Mouse (Mus musculus) heart, embryonic 10.5 days (tissue): ENCODE results near the gene Ranbp3. TPM values are rescaled to one million over a fixed set of nuclear protein-coding genes. Genes with fewer than 3 reads are reported as not detected.

ENCODE experiments used
- DNase-seq: peaks from one replicate; pipeline ENCODE4 v3.0.0-alpha.2; 2017; ENCODE audit warnings: low spot score
- H3K27ac ChIP-seq: fragments of 300-500 bp; sonication (generic); 2 replicates; pipeline ENCODE4 v1.5.1; 2016; ENCODE audit warnings: mild to moderate bottlenecking
- H3K27me3 ChIP-seq: fragments of 300-500 bp; sonication (generic); 2 replicates; pipeline ENCODE4 v1.6.1; 2016; ENCODE audit warnings: mild to moderate bottlenecking; ENCODE audit not compliant: poor library complexity, insufficient read depth, severe bottlenecking
- H3K36me3 ChIP-seq: fragments of 300-500 bp; sonication (generic); 2 replicates; pipeline ENCODE4 v1.6.1; 2016; ENCODE audit warnings: mild to moderate bottlenecking, moderate library complexity
- H3K4me1 ChIP-seq: fragments of 300-500 bp; sonication (generic); 2 replicates; pipeline ENCODE4 v1.6.1; 2016; ENCODE audit warnings: mild to moderate bottlenecking
- H3K4me3 ChIP-seq: fragments of 300-500 bp; sonication (generic); 2 replicates; pipeline ENCODE4 v1.5.1; 2016; ENCODE audit warnings: mild to moderate bottlenecking, moderate library complexity
- H3K9me3 ChIP-seq: fragments of 300-500 bp; sonication (generic); 2 replicates; pipeline ENCODE4 v1.6.1; 2016; ENCODE audit warnings: mild to moderate bottlenecking, moderate library complexity
- WGBS: fragments of 180-500 bp; shearing (Covaris S2); methylation state at CpG from one replicate; pipeline ENCODE4 v1.1.7; 2016; 5-methylcytosine and 5-hydroxymethylcytosine counted together
- polyA plus RNA-seq: library from polyadenylated mRNA; unstranded; fragments of >200 nt; fragmentation: Nextera tagmentation; extraction: Ambion mirVana; gene quantifications from 2 replicates; pipeline ENCODE4 v1.2.1, GENCODE M21; 2016

The Ranbp3 gene
- polyA plus RNA-seq, 1 experiment from 2014 or later, result 105 TPM

GRCm38 (mm10) chr17:56655311-56655710 lies 17.8 kb upstream of the Ranbp3 start:
- Histone ChIP-seq H3K27ac (no peak overlapping the region; the same call in 1 of the 2 replicates), H3K9me3 (no peaks in the 10 kb centered on the region), H3K4me3 (no peak overlapping the region), H3K36me3 (no peaks in the 10 kb centered on the region), H3K27me3 (0 out of 2 replicates have a peak, but pooled peaks cover 5% of the 10 kb centered on the region), H3K4me1 (peaks cover 2% of the 10 kb centered on the region; the same call in 1 of the 2 replicates)
- no peak for DNase-seq
- 76% methylated on average over 3 of the region's 3 CpGs for WGBS

GRCm38 (mm10) chr17:56656171-56656570 lies 16.9 kb upstream of the Ranbp3 start:
- no peak overlapping the region for H3K27ac ChIP-seq
- WGBS, result 78% methylated on average over 6 of the region's 6 CpGs
- no peaks in the 10 kb centered on the region for H3K9me3 ChIP-seq
- H3K27me3 ChIP-seq, result 0 out of 2 replicates have a peak, but pooled peaks cover 5% of the 10 kb centered on the region
- H3K4me1 ChIP-seq, result peaks cover 9% of the 10 kb centered on the region; the same call in 1 of the 2 replicates
- no peak for DNase-seq
- H3K36me3 ChIP-seq, result no peaks in the 10 kb centered on the region
- no peak overlapping the region for H3K4me3 ChIP-seq

DNA sequence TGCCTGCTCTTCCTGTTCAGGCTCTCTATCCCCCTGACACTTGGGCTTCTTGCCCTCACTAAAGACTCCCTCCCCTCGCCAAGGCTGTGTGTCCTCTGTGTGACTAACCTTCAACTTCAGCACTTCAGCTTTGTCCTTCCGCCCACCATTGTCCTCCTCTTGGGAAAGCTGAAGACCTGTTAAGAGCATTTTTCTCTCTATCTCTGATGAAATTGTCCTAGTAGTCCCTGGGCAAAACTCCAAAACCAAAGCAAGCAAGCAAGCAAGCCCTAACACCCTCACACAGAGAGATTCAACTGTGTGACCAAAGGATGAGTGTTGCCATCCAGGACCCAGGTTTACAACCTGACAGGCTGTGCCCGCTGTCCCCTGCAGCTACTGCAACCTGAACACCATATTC lies 9.4 kb upstream of the Ranbp3 start:
- peak overlapping the region; percentile 69 for H3K27ac ChIP-seq

DNA sequence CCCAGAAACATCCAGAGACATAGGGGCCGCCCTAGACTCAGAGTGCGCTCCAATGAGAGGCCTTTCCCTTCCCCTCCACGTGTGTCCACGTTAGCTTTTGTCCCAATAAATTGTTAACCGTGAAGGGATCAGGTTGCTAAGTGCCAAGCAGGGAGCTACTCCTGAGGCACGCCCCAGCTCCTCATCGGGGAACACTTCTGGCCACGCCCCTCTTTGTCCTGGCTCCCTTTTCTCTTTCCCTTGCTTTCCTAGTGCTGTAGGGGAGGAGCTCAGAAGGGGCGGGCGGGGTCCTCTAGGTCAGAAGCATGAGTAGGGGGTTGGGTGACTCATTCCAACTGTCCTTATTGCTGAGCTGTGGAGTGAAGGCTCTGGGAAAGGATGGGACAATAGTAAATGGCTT lies 8.8 kb upstream of the Ranbp3 start:
- H3K9me3 ChIP-seq, result no peaks in the 10 kb centered on the region
- peaks cover 13% of the 10 kb centered on the region for H3K27me3 ChIP-seq
- WGBS, result 5% methylated on average over 10 of the region's 10 CpGs
- peak overlapping the region; percentile 42 for H3K4me3 ChIP-seq
- H3K27ac ChIP-seq, result peak overlapping the region; percentile 69
- no peak for DNase-seq
- H3K36me3 ChIP-seq, result no peaks in the 10 kb centered on the region
- H3K4me1 ChIP-seq, result peaks cover 34% of the 10 kb centered on the region

More for the DNA sequence above, 9.4 kb upstream of the Ranbp3 start:
- no peaks in the 10 kb centered on the region for H3K36me3 ChIP-seq
- 69% methylated on average over 3 of the region's 3 CpGs for WGBS
- DNase-seq, result no peak
- peak overlapping the region; percentile 42 for H3K4me3 ChIP-seq
- H3K4me1 ChIP-seq, result peaks cover 32% of the 10 kb centered on the region
- no peaks in the 10 kb centered on the region for H3K9me3 ChIP-seq
- H3K27me3 ChIP-seq, result peaks cover 13% of the 10 kb centered on the region

GRCm38 (mm10) chr17:56666384-56666783 lies 6.7 kb upstream of the Ranbp3 start:
- peaks cover 17% of the 10 kb centered on the region for H3K27me3 ChIP-seq
- peaks cover 25% of the 10 kb centered on the region for H3K4me1 ChIP-seq
- 95% methylated on average over 4 of the region's 4 CpGs for WGBS
- H3K36me3 ChIP-seq, result no peaks in the 10 kb centered on the region
- no peak for DNase-seq
- no peak overlapping the region for H3K27ac ChIP-seq
- H3K9me3 ChIP-seq, result no peaks in the 10 kb centered on the region
- H3K4me3 ChIP-seq, result no peak overlapping the region

- Histone ChIP-seq H3K4me1 (peaks cover 25% of the 10 kb centered on the region), H3K36me3 (no peaks in the 10 kb centered on the region), H3K27ac (no peak overlapping the region), H3K4me3 (no peak overlapping the region), H3K9me3 (no peaks in the 10 kb centered on the region), H3K27me3 (peaks cover 17% of the 10 kb centered on the region)
- 68% methylated on average over 3 of the region's 3 CpGs for WGBS
- no peak for DNase-seq
Observed at GRCm38 (mm10) chr17:56667591-56667990, 5.5 kb upstream of the Ranbp3 start.

DNA sequence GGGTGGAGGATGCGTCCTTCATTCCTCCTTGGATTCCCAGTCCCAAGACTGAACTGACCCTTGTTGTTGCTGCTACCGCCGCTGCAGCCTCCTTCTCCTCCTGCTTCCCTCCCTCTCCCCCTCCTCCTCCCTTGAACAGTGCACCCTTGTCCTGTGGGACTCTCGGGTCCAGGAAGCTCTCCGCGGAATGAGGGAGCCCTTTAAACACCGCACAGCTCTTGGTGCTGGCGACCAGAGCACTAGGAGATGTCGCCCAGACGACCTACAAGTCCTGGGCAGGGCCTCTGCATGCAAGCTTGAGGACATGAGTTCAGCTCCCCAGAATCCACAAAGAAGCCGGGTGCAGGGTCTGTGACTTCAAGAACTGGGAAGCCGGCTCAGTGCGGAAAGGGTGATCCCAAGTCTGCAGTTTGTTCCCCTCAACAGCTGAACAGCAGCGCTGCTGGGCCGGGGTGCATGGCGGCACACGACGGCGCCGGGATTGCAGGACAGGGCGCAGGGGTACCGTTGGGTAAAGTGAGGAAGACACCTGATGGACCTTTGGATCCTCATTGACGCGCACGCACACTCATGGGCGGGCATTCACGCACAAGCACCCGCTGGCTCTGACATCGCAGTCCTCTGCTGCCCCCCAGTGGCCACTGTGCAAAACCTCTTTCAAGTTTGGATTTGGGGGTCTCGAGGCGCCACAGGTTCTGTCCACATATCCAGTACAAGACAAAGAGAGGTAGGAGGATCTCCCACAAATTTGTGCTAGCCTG lies 4.5 kb upstream of the Ranbp3 start:
- Histone ChIP-seq H3K9me3 (no peaks in the 10 kb centered on the region), H3K4me1 (peaks cover 28% of the 10 kb centered on the region), H3K27ac (peak overlapping the region; percentile 67), H3K36me3 (no peaks in the 10 kb centered on the region), H3K4me3 (peak overlapping the region; percentile 63), H3K27me3 (peaks cover 17% of the 10 kb centered on the region)
- peak; percentile 93 for DNase-seq
- WGBS, result 4% methylated on average over 31 of the region's 31 CpGs

GRCm38 (mm10) chr17:56669766-56670165 lies 3.3 kb upstream of the Ranbp3 start:
- no peaks in the 10 kb centered on the region for H3K9me3 ChIP-seq
- H3K4me1 ChIP-seq, result peaks cover 25% of the 10 kb centered on the region
- H3K27me3 ChIP-seq, result peaks cover 17% of the 10 kb centered on the region
- no peak overlapping the region for H3K27ac ChIP-seq
- no peak for DNase-seq
- WGBS, result 83% methylated on average over 8 of the region's 8 CpGs
- no peak overlapping the region for H3K4me3 ChIP-seq
- H3K36me3 ChIP-seq, result peaks cover 1% of the 10 kb centered on the region; the same call in 1 of the 2 replicates

- Histone ChIP-seq H3K36me3 (peaks cover 33% of the 10 kb centered on the region), H3K27me3 (peaks cover 4% of the 10 kb centered on the region; the same call in 1 of the 2 replicates), H3K27ac (peak overlapping the region; percentile 99), H3K9me3 (no peaks in the 10 kb centered on the region), H3K4me1 (peaks cover 31% of the 10 kb centered on the region), H3K4me3 (peak overlapping the region; percentile 100)
- DNase-seq, result no peak
- 1% methylated on average over 37 of the region's 37 CpGs for WGBS
Observed at GRCm38 (mm10) chr17:56673647-56674416, 738 bp downstream of the Ranbp3 start.

DNA sequence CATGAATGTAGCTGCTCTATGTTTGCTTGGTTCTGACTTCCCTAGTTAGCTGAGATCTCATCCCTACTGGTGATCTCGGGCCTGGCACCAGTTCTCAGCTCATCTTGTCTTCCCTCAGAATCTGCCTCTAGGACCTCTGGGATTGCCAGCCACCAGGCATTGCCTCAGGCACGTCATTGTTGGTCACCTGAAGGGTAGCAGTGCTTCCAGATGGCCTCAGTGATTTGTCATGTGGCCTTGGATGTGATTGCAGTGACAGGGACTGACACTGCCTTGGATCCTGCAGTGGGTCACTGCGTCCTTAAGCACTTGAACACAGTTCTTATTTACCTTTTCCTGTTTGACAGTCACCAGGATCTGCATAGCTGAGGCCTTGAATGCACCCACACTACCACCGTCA lies 8.7 kb downstream of the Ranbp3 start:
- Histone ChIP-seq H3K36me3 (peaks cover 91% of the 10 kb centered on the region), H3K27ac (no peak overlapping the region), H3K4me3 (no peak overlapping the region), H3K9me3 (no peaks in the 10 kb centered on the region), H3K4me1 (peaks cover 53% of the 10 kb centered on the region), H3K27me3 (no peaks in the 10 kb centered on the region)
- 69% methylated on average over 4 of the region's 4 CpGs for WGBS
- no peak for DNase-seq

GRCm38 (mm10) chr17:56682880-56683279 lies 9.8 kb downstream of the Ranbp3 start:
- no peak for DNase-seq
- H3K27me3 ChIP-seq, result no peaks in the 10 kb centered on the region
- peaks cover 91% of the 10 kb centered on the region for H3K36me3 ChIP-seq
- WGBS, result 18% methylated on average over 3 of the region's 3 CpGs
- no peaks in the 10 kb centered on the region for H3K9me3 ChIP-seq
- H3K27ac ChIP-seq, result no peak overlapping the region
- H3K4me3 ChIP-seq, result no peak overlapping the region
- H3K4me1 ChIP-seq, result peaks cover 56% of the 10 kb centered on the region

DNA sequence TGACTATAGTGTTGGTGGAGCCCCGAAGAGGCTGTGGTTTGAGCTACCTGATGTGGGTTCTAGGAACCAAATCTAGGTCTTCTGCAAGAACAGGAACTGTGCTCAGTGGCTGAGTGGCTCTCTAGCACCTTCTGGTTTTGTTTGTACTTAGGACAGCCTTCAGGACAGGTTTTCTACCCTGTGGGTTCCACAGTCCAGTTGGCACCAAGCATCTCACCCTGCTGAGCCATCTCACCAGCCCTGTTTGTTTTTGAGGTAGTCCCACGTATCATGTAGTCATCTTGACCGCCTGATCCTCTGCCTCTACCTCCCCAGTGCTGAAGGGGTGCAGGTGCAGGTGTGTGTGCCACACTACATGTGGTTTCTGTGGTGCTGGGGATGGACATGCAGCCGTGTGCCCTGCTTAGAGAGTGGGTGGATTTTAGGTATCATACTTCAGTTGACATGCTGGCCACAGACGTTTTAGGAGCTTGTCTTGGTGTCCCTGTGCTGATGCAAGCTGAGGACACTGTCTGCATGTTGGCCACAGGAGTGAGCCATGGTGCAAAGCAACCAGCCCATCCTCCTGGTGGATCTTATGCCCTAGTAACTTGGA lies 10.5 kb downstream of the Ranbp3 start:
- peaks cover 62% of the 10 kb centered on the region for H3K4me1 ChIP-seq
- no peak overlapping the region for H3K27ac ChIP-seq
- H3K27me3 ChIP-seq, result no peaks in the 10 kb centered on the region
- peaks cover 95% of the 10 kb centered on the region for H3K36me3 ChIP-seq
- no peak overlapping the region for H3K4me3 ChIP-seq
- H3K9me3 ChIP-seq, result no peaks in the 10 kb centered on the region
- DNase-seq, result no peak
- WGBS, result 85% methylated on average over 5 of the region's 5 CpGs

DNA sequence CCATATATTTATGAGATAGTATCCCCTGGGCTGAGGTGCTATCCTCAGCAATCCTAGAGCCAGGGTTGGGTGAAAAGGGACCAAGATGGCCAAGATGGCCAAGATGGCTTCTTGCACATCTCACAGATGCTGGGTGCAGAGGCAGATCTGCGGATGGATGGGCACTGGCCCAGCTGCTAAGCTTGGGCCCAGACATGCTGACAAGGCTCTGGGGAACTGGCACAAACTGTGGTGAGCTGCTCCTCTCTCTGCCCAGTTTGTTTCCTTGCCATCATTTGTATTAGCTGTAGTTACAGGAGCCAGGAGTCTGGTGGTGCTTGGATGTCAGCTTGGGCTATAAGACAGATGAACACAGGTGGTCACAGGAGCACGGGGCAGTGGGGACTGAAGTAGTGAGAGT lies 11.6 kb downstream of the Ranbp3 start:
- H3K4me3 ChIP-seq, result no peak overlapping the region
- no peak for DNase-seq
- WGBS, result 92% methylated on average over 2 of the region's 2 CpGs
- no peaks in the 10 kb centered on the region for H3K27me3 ChIP-seq
- H3K36me3 ChIP-seq, result peaks cover 95% of the 10 kb centered on the region
- H3K27ac ChIP-seq, result no peak overlapping the region
- peaks cover 57% of the 10 kb centered on the region for H3K4me1 ChIP-seq
- no peaks in the 10 kb centered on the region for H3K9me3 ChIP-seq
